Mouse (Mus musculus) ovary, postnatal 10 days (tissue): ENCODE measurements around the gene Lama1.

ENCODE experiments used
- DNase-seq: peaks from one replicate; pipeline ENCODE4 v3.0.0; 2022; ENCODE audit warnings: low spot score

Lama1 gene

DNA sequence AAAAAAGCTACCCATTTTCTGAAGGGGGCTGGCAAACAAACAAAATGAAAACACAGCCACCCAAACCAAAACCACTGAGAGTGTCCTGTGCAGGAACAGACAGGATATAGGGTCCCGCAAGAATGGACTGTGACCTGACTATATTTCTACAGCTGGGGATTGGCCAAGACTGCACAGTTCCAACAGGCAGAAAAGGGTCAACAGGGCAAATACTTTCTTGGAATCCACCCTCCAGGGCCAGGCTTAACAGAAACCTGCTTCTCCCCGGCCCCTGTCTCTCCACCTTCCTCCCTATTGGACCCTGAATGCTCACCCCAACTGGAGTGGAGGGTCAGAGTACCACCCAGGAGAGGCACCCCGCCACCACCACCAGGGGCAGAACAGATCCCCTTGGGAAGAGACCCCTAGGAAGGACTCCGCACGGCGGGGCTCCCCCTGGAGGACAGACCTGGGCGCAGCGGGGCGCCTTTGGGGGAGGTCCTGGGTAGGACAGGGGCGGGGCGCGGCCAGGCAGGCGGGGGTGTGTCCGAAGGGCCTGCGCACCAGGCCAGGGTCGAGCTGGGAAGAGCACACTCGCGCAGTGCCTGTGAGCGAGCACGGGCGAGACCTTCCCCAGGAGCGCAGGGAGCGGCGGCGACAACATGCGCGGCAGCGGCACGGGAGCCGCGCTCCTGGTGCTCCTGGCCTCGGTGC is at the start of gene Lama1:
TSS of gene Lama1 (plus strand) at position 566 of the 693 bp plus-strand sequence.
- peak; percentile 69 for DNase-seq

- no peak for DNase-seq
Observed at GRCm38 (mm10) chr17:67651506-67651905, 45.6 kb upstream of the Lama1 start.

DNA sequence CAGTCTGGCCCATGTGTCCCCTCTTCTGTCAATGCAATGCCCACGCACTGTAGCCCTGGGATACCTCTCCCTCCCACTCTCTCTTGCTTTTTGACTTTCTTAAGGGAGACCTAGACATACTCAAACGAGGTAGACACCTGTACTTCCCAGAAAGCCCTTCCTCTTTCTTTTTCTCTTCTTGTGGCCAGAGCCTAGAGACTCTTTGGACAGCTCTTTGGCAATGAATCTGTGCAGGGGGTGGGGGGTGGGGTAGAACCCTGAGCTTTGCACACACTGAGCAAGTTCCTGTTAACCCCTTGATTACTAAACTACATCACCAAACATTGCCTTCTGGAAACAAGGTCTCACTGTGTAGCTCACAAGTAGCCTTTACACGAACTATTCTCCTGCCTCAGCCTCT is 32.8 kb upstream of the Lama1 start:
- no peak for DNase-seq

DNA sequence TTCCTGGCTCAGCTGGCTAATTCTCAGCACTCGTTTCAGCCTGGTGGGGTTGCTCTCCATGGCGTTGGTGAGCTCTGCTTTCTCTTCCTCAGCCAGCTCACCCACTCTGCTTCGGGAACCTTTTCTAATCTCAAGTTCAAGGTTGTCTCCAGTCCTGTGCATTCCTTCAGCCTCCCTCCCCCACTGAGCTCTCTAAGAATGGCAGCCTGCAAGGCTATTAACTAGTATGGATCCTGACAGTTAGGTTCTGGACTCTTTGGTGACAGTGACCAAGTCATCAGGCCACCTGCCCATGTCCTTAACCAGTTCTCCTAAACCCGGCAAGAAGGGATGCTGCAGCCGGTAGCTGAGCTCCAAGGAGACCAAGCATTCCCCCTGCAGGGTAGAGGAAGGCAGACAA is 30.1 kb upstream of the Lama1 start:
- no peak for DNase-seq

DNA sequence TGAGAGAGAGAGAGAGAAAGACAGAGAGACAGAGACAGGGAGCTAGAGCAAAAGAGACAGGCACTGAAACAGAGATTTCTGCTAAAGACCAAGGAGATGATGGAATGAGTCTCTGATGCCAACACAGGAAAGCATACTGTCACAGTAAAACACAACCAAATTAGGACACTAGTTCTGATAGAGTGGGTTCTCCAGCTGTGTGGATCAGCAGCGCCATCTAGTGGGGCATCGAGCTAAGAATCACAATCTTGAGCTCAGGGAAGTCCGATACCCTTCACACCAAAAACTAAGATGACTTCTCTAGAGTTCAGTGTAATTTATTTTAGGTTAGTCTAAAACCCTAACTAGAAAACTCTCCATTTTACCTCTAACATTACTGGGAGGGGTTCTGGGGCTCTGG is 29.1 kb upstream of the Lama1 start:
- no peak for DNase-seq

DNA sequence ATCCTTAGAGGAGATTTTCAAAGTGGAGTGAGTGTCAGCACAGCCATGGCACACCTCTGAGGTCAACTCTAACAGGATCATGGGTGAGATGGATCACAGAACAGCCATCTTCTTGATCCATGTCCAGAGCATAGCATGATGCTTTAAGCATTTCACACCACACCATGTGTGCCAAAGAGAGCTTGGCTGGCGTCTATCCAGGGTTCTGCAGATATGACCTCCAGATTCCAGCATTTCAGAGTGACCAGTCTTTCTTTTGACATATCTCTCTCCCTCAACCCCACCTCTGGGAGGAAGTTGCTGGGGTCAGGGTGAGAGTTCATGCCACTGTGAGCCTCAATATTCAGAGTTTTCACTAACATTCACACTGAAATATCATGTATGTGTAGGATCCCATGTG is 18.5 kb upstream of the Lama1 start:
- no peak for DNase-seq

DNA sequence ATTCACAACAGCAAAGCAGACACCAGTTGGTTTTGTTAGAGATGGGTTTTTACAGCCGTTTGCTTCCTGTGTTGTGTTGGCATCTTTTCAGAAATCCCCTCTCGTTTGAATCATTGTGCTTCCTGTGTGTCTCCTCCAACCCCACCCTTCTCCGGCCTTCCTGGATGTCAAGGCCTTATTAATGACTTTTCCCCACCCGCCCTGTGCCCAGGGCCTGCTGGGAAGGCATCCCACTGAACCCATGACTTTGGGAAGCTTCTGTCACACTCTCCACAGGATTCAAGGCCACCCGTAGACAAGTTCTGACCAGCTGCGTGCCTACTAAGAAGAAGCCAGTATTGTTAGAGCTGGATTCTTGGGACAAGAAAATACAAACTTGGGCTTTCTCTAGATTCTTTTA is 16.0 kb upstream of the Lama1 start:
- DNase-seq = no peak

DNA sequence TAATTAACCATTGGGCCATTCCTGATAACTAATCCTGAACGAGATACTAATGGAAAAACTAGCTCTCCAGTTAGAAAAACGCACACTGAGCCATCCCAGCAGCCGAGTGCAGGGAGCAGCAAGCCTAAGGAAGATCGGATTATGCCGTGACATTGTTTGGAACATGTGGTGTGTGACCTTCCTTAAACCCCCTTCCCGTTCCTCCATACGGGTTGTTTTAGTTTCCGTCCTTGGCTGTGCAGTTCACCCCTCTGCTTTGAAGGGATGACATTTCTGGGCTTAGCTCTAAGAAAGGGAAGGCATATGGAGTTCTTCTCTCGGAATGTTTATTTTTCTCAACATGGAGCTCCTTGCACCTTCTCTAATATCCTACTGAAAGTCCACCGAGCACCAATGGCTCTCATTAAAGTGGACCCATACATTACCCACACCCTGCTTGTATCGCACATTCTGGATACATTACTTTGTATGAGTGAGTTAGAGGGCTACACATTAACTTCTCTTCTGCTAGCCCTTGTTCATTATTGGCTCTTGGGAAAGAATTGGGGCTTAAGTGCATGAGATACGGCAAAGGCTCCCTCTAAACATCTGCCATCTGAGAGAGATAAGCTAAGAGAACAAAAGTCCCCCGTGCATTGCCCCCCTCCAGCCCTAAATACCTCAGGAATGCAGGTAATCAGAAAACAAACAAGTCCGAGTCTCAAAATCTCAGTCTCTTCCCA is 11.9 kb upstream of the Lama1 start:
- DNase-seq = no peak

DNA sequence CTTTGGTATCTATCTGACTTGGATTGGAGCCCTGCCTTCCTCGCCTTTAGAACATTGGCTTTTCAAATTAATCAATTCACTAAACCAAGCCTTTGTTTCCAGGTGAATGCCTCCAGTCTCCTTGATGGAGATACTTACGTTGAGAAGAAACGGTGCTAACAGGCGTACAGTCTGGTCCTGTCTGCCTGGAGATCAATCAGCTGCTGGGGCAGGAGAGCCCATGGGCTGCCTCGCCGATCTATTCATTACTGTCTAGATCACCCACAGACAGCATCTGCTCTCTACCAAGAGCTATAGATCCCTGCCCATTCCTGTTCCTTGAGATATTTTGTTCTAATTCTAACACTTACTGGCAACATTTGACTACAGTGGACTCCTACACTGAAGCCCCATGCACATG is 9.6 kb upstream of the Lama1 start:
- no peak for DNase-seq

GRCm38 (mm10) chr17:67690689-67691088 is 6.4 kb upstream of the Lama1 start:
- DNase-seq = no peak

DNA sequence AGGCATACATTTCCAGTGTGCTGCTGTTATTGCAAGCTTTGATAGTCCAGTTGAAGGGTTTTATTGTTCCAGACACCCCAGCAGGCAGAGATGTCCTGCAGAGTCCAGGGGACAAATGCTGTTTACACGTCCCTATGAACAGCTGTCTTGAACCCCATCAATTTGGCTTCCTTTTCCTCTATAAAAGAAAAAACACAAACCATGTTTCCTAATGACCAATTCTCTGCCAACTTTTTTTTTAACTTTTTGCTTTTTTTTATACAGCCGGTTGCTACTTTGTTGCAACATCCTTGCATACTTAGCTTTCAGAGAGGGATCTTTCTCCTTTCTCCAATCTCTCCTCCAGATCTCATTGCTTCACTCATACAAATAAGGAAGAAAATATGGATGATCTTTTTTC is 4.4 kb upstream of the Lama1 start:
- DNase-seq = no peak

DNA sequence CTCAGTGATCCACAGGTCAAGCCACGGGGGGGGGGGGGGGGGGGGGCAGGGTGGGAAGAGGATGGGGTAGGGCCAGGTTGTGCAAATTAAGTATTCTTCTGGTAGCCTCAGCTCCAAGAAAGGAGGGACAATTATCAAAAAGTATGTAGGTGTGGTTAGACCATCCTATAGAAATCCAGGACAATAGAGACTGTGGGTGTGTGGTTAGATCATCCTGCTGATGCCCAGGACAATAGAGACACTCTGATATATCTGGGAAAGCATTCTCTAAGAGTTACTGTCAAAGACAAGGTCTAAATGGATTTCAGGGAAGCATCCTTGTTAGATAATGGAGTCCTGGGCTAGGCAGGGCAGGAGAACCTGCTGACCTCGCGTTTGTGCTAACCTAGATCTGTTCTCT is 3.2 kb upstream of the Lama1 start:
- DNase-seq = no peak

DNA sequence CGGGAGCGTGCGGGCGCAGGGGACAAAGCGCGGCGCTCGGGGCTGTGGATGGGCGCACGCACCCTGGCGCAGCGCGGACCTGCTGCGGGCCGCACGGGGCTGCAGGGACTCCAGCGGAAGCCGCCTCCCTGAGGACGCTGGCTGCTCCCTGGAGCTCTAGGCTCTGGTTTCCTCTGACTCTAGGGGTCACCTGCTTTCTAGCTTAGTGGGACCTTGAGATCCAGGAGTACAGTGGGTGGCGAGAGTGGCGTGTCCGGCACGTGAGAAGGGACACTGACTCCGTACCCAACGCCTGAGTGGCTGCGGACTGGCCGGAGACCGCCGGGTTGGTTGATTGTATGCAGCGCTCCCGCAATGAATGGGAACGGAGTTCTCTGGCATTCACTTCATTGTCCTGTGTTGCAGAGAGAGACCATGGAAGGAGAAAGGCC is 417 bp downstream of the Lama1 start:
- DNase-seq = no peak

- DNase-seq = no peak
Observed at GRCm38 (mm10) chr17:67698301-67698700, 1.2 kb downstream of the Lama1 start.

- no peak for DNase-seq
Observed at GRCm38 (mm10) chr17:67701761-67702160, 4.7 kb downstream of the Lama1 start.

DNA sequence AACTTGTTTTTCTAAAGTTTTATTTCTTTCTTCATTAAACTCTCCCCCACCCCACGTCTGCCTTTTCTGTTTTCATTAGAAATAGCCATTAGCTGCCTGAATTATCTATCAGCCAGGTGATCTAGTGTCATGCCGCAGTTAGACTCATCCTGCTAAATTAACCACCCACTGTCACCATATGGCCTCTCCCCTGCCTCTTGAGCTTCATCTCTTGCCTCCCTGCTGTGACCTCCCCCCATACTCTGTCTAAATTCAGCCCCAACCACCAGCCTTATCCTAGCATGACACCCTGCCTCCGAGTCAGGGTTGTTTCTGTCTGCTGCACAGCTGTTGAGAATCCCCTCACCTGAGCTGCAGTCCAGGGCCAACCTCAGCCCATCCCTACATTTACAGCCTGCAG is 5.9 kb downstream of the Lama1 start:
- no peak for DNase-seq

GRCm38 (mm10) chr17:67705035-67705769 is 8.1 kb downstream of the Lama1 start:
- DNase-seq = no peak

GRCm38 (mm10) chr17:67706372-67706771 is 9.3 kb downstream of the Lama1 start:
- DNase-seq = no peak

DNA sequence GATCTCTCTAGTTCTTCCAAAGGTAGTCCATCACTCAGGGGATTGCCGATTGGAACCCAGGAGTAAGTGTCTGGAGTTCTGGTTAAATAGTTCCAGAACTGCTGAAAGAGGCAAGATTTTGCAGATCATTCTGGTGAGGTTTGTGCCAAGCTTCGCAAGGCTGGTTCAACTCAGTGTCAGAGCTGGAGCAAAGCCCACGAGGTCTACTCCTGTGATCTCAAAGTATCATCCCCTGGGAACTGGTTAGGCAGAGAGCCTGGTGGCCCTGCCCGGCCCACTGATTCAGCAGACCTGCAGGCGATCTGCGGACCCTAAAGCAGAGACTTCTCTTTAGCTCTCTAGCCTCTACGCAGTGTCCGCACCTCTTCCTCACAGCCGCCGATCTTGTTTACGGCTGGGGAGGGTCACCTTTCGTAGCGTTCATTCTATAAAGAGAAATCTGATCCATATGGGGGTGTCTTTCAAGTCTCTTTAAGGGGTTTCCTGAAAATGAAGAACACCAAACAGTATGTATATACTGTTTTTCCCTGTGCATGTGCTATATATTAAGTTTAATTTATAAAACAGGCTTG is 10.8 kb downstream of the Lama1 start:
- no peak for DNase-seq

DNA sequence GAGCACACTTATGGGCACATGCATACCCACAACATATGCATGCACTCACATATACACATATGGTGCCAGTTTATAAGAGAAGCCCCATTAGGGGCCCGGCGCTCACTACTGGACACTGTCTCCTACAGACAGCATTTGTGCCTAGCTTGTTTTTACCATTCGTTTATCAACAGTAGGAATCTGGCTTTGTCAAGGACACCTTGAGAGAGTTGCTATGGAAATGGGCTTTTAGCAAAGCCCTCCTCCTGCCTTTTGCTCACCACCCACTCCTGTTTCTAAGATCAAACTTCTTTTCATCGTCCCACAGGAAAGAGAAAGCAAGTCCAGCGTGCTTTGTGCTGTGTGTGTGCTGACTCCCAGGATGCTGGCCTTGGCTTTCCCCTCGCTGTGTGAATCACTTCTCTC is 13.3 kb downstream of the Lama1 start:
- no peak for DNase-seq

DNA sequence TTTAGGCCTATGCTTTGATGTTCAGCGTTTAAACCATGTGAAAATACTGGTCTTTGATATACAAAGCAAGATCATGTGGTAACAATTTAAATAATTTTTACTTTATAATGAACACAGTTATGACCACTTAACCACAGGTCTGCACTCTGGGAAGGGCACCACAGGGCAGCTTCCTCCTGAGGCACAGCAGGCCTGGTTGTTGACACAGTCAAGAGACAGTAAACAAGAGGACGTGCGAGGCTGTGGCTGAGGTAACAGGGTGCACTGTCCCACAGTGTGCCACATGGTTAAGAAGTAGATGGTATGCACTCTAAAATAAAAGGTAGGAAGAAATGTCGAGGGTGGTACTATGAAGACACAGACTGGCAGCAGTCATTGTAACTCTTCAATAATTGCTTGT is 14.3 kb downstream of the Lama1 start:
- DNase-seq = no peak

- no peak for DNase-seq
Observed at GRCm38 (mm10) chr17:67712929-67713328, 15.9 kb downstream of the Lama1 start.

- no peak for DNase-seq
Observed at GRCm38 (mm10) chr17:67715466-67715865, 18.4 kb downstream of the Lama1 start.
